Mouse (Mus musculus) MEL (cell line): ENCODE measurements at regions not wholly inside any gene's neighbourhood (a gene's known extent, or its start where the extent isn't known, plus 50 kb on each side); places are given as distances from the start of the nearest gene placed in this dataset.

Experiments used
- CTCF ChIP-seq, 3 experiments: IDR thresholded peaks in 2 of 3; conservative IDR thresholded peaks in 1 of 3; 2 replicates each; pipeline ENCODE4 v1.5.1; 2011 to 2012; ENCODE audit warnings: low read length in 3 of 3, low read depth in 2 of 3, mild to moderate bottlenecking in 2 of 3, improper control_type of control experiment in 1 of 3, inconsistent platforms in 1 of 3, mixed read lengths in 1 of 3, moderate library complexity in 1 of 3; ENCODE audit not compliant: control insufficient read depth in 1 of 3, insufficient read depth in 1 of 3, poor library complexity in 1 of 3, severe bottlenecking in 1 of 3
- ELF1 ChIP-seq: IDR thresholded peaks from 2 replicates; pipeline ENCODE4 v1.6.1; 2014; ENCODE audit warnings: low read depth, mild to moderate bottlenecking, inconsistent platforms, low read length, improper control_type of control experiment, moderate library complexity
- EP300 ChIP-seq, 2 experiments: IDR thresholded peaks; 2 replicates each; pipeline ENCODE4 v1.6.1; 2011; ENCODE audit warnings: improper control_type of control experiment in 2 of 2, low read length in 2 of 2, low read depth in 1 of 2, mild to moderate bottlenecking in 1 of 2
- ETS1 ChIP-seq: IDR thresholded peaks from 2 replicates; pipeline ENCODE4 v1.6.1; 2012; ENCODE audit warnings: low read depth, mild to moderate bottlenecking, inconsistent platforms, low read length, improper control_type of control experiment, moderate library complexity
- GABPA ChIP-seq: IDR thresholded peaks from 2 replicates; pipeline ENCODE4 v1.6.1; 2012; ENCODE audit warnings: low read depth, mild to moderate bottlenecking, inconsistent platforms, low read length, improper control_type of control experiment, moderate library complexity
- GATA1 ChIP-seq: IDR thresholded peaks from 2 replicates; pipeline ENCODE4 v1.6.1; 2011; ENCODE audit warnings: low read depth, low read length, improper control_type of control experiment
- KAT2A ChIP-seq: conservative IDR thresholded peaks from 2 replicates; pipeline ENCODE4 v1.6.1; 2012; ENCODE audit warnings: low read depth, low read length, improper control_type of control experiment, inconsistent platforms
- NRF1 ChIP-seq: IDR thresholded peaks from 2 replicates; pipeline ENCODE4 v1.6.1; 2014; ENCODE audit warnings: low read depth, mild to moderate bottlenecking, inconsistent platforms, low read length, improper control_type of control experiment, moderate library complexity; ENCODE audit not compliant: poor library complexity, insufficient read depth, severe bottlenecking
- POLR2A ChIP-seq, 2 experiments: IDR thresholded peaks; 2 replicates each; pipeline ENCODE4 v1.6.1; 2011 to 2012; ENCODE audit warnings: low read length in 2 of 2, mild to moderate bottlenecking in 2 of 2, control low read depth in 1 of 2, improper control_type of control experiment in 1 of 2, low read depth in 1 of 2, moderate library complexity in 1 of 2; ENCODE audit not compliant: control insufficient read depth in 1 of 2, insufficient read depth in 1 of 2, poor library complexity in 1 of 2
- RAD21 ChIP-seq: IDR thresholded peaks from 2 replicates; pipeline ENCODE4 v1.6.1; 2011; ENCODE audit warnings: mild to moderate bottlenecking, low read depth, low read length, improper control_type of control experiment
- RCOR1 ChIP-seq: IDR thresholded peaks from 2 replicates; pipeline ENCODE4 v1.6.1; 2012; ENCODE audit warnings: low read depth, mild to moderate bottlenecking, inconsistent platforms, low read length, improper control_type of control experiment
- TCF12 ChIP-seq: IDR thresholded peaks from 2 replicates; pipeline ENCODE4 v1.6.1; 2014; ENCODE audit warnings: low read depth, mild to moderate bottlenecking, inconsistent platforms, low read length, improper control_type of control experiment, moderate library complexity
- USF1 ChIP-seq: IDR thresholded peaks from 2 replicates; pipeline ENCODE4 v1.6.1; 2014; ENCODE audit warnings: low read depth, mild to moderate bottlenecking, inconsistent platforms, low read length, improper control_type of control experiment, moderate library complexity

DNA sequence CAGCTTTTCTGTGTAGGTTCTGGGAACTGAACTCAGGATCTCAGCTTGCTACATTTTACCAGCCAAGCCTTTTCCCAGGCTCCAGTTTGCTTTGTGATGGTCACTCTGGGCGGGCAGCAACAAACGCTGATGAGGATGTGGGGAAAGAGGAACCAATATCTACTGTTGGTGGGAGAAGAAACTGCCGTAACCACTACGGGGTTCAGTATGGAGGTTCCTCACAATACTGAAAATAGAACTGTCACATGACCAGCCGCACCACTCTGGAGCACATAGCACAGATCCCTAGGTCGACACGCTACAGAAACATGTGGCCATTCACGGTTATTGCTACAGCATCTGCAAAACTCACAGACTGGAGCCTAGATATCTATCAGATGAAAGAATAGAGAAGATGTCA is 57.2 kb upstream of the Kras start:
- TF ChIP-seq POLR2A (IDR thresholded peaks at IDR 0.05; ENCODE audit: control insufficient read depth in 1 of 2, insufficient read depth in 1 of 2, low read depth in 1 of 2, low read length in 2 of 2, poor library complexity in 1 of 2): no peak
- TF ChIP-seq EP300 (IDR thresholded peaks at IDR 0.05; ENCODE audit: low read depth in 1 of 2, low read length in 2 of 2): no peak
- peak; percentile 57 for TF ChIP-seq USF1
- no peak for TF ChIP-seq CTCF (IDR thresholded peaks at IDR 0.05 in 2 of 3, conservative IDR thresholded peaks at IDR 0.05 in 1 of 3; ENCODE audit: control insufficient read depth in 1 of 3, insufficient read depth in 1 of 3, low read depth in 2 of 3, low read length in 3 of 3, poor library complexity in 1 of 3, severe bottlenecking in 1 of 3)
- no peak for TF ChIP-seq GABPA
- TF ChIP-seq RCOR1: no peak
- no peak for TF ChIP-seq NRF1
- TF ChIP-seq GATA1: no peak
- TF ChIP-seq ETS1: no peak
- no peak for TF ChIP-seq RAD21
- TF ChIP-seq KAT2A: no peak
- TF ChIP-seq ELF1: no peak
- TF ChIP-seq TCF12: no peak
